Mouse (Mus musculus): ENCODE data around the gene Socs2. TPM values are rescaled to one million over a fixed set of nuclear protein-coding genes. Genes with fewer than 3 reads are reported as not detected.

Gene Socs2
- total and polyA plus RNA-seq, 2 experiments from 2014 or later, result 80.7 to 154 TPM

GRCm38 (mm10) chr10:95404774-95405173, 12.2 kb downstream of the Socs2 start:
- Histone ChIP-seq H3K27ac (ENCODE audit: low read depth, low read length) (no peak overlapping the region), H3K9me3 (ENCODE audit: low read length) (no peaks in the 10 kb centered on the region), H3K27me3 (ENCODE audit: insufficient read depth, low read length) (no peaks in the 10 kb centered on the region), H3K36me3 (ENCODE audit: insufficient read depth) (peaks cover 5% of the 10 kb centered on the region; the same call in 1 of the 2 replicates), H3K4me1 (ENCODE audit: insufficient read depth) (no peaks in the 10 kb centered on the region), H3K4me2 (ENCODE audit: low read depth) (no peak overlapping the region), H3K4me3 (ENCODE audit: low read depth, low read length) (no peak overlapping the region), H3K9ac (no peak overlapping the region)
- WGBS, result 77% methylated on average over 2 of the region's 2 CpGs
- no peak for ATAC-seq
- no peak for DNase-seq
- no peak for TF ChIP-seq CTCF (IDR thresholded peaks at IDR 0.05; ENCODE audit: low read depth)

GRCm38 (mm10) chr10:95399689-95400354, 17.2 kb downstream of the Socs2 start:
- 25% methylated on average over 13 of the region's 13 CpGs for WGBS
- no peak for DNase-seq
- Histone ChIP-seq H3K9me3 (ENCODE audit: low read length) (no peaks in the 10 kb centered on the region), H3K27ac (ENCODE audit: low read depth, low read length) (no peak overlapping the region), H3K4me1 (ENCODE audit: insufficient read depth) (no peaks in the 10 kb centered on the region), H3K36me3 (ENCODE audit: insufficient read depth) (peaks cover 5% of the 10 kb centered on the region; the same call in 1 of the 2 replicates), H3K27me3 (ENCODE audit: insufficient read depth, low read length) (no peaks in the 10 kb centered on the region), H3K9ac (no peak overlapping the region), H3K4me2 (ENCODE audit: low read depth) (no peak overlapping the region), H3K4me3 (ENCODE audit: low read depth, low read length) (no peak overlapping the region)
- ATAC-seq, result no peak
- no peak for TF ChIP-seq CTCF (IDR thresholded peaks at IDR 0.05; ENCODE audit: low read depth)

GRCm38 (mm10) chr10:95398489-95398888, 18.5 kb downstream of the Socs2 start:
- no peak overlapping the region for H3K27ac ChIP-seq (ENCODE audit: low read depth, low read length)
- H3K27me3 ChIP-seq (ENCODE audit: insufficient read depth, low read length), result no peaks in the 10 kb centered on the region
- ATAC-seq (peak; percentile 69), DNase-seq (peak; percentile 11)
- no peak for TF ChIP-seq CTCF (IDR thresholded peaks at IDR 0.05; ENCODE audit: low read depth)
- H3K9me3 ChIP-seq (ENCODE audit: low read length), result no peaks in the 10 kb centered on the region
- peak overlapping the region; percentile 43; the same call in 1 of the 2 replicates for H3K9ac ChIP-seq
- H3K36me3 ChIP-seq (ENCODE audit: insufficient read depth), result peaks cover 5% of the 10 kb centered on the region; the same call in 1 of the 2 replicates
- H3K4me1 ChIP-seq (ENCODE audit: insufficient read depth), result no peaks in the 10 kb centered on the region
- WGBS, result under 1% methylated on average over 18 of the region's 18 CpGs
- H3K4me3 ChIP-seq (ENCODE audit: low read depth, low read length), result peak overlapping the region; percentile 34
- H3K4me2 ChIP-seq (ENCODE audit: low read depth), result peak overlapping the region; percentile 63

- no peak for ATAC-seq
Measured at GRCm38 (mm10) chr10:95397191-95397835, 19.7 kb downstream of the Socs2 start.

GRCm38 (mm10) chr10:95396356-95396755, 20.6 kb downstream of the Socs2 start:
- H3K9ac ChIP-seq, result no peak overlapping the region
- H3K4me3 ChIP-seq (ENCODE audit: low read depth, low read length), result no peak overlapping the region
- no peaks in the 10 kb centered on the region for H3K27me3 ChIP-seq (ENCODE audit: insufficient read depth, low read length)
- DNase-seq (no peak), ATAC-seq (no peak)
- no peaks in the 10 kb centered on the region for H3K9me3 ChIP-seq (ENCODE audit: low read length)
- TF ChIP-seq CTCF (IDR thresholded peaks at IDR 0.05; ENCODE audit: low read depth), result no peak
- 76% methylated on average over 8 of the region's 8 CpGs for WGBS
- peaks cover 2% of the 10 kb centered on the region; the same call in 1 of the 2 replicates for H3K36me3 ChIP-seq (ENCODE audit: insufficient read depth)
- no peak overlapping the region for H3K4me2 ChIP-seq (ENCODE audit: low read depth)
- no peak overlapping the region for H3K27ac ChIP-seq (ENCODE audit: low read depth, low read length)
- no peaks in the 10 kb centered on the region for H3K4me1 ChIP-seq (ENCODE audit: insufficient read depth)

More at GRCm38 (mm10) chr10:95397191-95397835, 19.7 kb downstream of the Socs2 start:
- TF ChIP-seq CTCF (IDR thresholded peaks at IDR 0.05; ENCODE audit: low read depth), result no peak
- Histone ChIP-seq H3K4me1 (ENCODE audit: insufficient read depth) (no peaks in the 10 kb centered on the region), H3K9ac (no peak overlapping the region), H3K27me3 (ENCODE audit: insufficient read depth, low read length) (no peaks in the 10 kb centered on the region), H3K9me3 (ENCODE audit: low read length) (no peaks in the 10 kb centered on the region), H3K27ac (ENCODE audit: low read depth, low read length) (no peak overlapping the region), H3K4me3 (ENCODE audit: low read depth, low read length) (no peak overlapping the region), H3K36me3 (ENCODE audit: insufficient read depth) (peaks cover 5% of the 10 kb centered on the region; the same call in 1 of the 2 replicates), H3K4me2 (ENCODE audit: low read depth) (no peak overlapping the region)
- WGBS, result 44% methylated on average over 7 of the region's 7 CpGs
- no peak for DNase-seq

GRCm38 (mm10) chr10:95394819-95395812, 21.9 kb downstream of the Socs2 start:
- ATAC-seq, result no peak
- no peaks in the 10 kb centered on the region for H3K9me3 ChIP-seq (ENCODE audit: low read length)
- H3K4me1 ChIP-seq (ENCODE audit: insufficient read depth), result no peaks in the 10 kb centered on the region
- 56% methylated on average over 25 of the region's 25 CpGs for WGBS
- H3K9ac ChIP-seq, result no peak overlapping the region
- no peak overlapping the region for H3K4me3 ChIP-seq (ENCODE audit: low read depth, low read length)
- H3K27ac ChIP-seq (ENCODE audit: low read depth, low read length), result no peak overlapping the region
- DNase-seq, result no peak
- 0 out of 2 replicates have a peak overlapping the region, but pooled peaks have one; percentile 10 for H3K4me2 ChIP-seq (ENCODE audit: low read depth)
- H3K27me3 ChIP-seq (ENCODE audit: insufficient read depth, low read length), result no peaks in the 10 kb centered on the region
- no peaks in the 10 kb centered on the region for H3K36me3 ChIP-seq (ENCODE audit: insufficient read depth)
- no peak for TF ChIP-seq CTCF (IDR thresholded peaks at IDR 0.05; ENCODE audit: low read depth)
